Mouse (Mus musculus): ENCODE measurements around the gene Fbxl21.

The Fbxl21 gene

DNA sequence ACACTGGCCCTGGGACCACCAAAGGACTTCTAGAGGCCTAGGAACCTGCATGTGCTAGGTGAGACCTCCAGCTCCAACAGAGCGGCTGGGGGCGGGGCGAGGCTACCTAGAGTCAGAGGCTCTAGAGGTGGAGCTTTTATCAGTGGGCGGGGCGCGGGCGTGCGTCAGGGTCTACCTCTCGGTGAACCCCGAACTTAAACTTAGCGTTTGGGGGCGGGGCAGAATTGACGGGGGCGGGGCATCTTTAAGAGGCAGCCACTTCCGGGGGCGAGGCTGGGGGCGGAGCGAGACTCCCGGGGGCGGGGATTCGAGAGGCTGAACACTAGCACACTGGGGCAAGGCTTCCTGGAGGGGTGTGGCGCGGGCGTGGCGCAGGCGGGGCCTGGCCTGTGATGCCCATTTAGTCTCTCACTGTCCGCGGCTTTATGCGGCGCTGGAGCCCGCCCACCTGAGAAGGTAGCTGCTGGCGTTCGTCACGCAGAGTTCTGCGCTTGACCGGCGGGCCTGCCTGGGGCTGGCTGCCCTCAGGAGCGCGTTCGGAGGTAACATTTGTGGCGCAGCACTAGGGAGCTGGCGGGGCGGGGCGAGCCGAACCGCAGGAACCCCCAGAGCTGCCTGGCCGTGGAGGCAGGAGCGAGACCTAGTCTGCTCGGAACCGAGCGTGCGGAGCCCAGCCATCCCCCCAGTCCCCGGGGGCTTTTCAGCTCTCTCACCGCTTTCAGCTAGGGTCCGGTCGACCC is at the start of gene Fbxl21:
Gene Fbxl21, plus strand, starts transcription at position 392 of the 740 bp plus-strand sequence.
- peak; percentile 97 for DNase-seq

GRCm38 (mm10) chr13:56472661-56473060 is 49.6 kb upstream of the Fbxl21 start:
- DNase-seq, result no peak

DNA sequence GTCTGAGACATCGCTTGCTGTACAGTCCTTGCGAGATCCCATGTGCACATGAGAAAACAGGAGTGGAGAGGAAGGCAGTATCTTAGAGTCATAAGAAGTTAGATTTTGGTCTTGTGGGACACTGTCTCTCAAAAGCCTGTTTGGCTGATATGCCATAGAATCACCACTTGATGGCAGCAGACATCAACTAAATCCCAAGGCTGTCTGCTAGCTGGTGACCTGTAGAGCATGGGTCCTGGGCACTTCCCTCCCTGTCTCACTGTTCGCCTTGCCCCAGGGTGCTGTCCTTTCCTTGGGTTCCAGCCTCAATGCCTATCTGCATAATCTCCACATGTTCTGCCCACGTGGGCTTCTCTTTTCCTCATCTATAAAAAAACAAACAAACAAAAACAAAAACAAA is 46.9 kb upstream of the Fbxl21 start:
- peak; percentile 51 for DNase-seq

DNA sequence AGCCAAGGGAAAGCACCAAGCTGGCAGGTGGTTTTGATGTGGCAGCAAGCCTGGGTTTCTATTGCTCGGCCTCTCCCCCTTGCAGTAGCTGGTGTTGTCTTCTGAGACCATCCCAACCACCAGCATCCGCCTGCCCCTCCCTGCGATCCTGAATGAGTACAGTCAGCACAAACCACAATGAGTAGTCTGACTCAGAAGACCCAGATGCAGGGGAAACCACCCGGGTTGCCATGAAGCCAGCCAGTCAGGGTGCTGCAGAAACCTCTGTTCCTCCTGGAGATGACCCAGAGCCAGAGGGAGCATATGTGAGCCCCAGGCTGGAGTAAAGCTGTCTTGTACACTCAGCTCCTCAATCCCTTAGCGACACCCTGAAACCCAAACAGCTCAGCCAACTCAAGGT is 45.5 kb upstream of the Fbxl21 start:
- no peak for DNase-seq

DNA sequence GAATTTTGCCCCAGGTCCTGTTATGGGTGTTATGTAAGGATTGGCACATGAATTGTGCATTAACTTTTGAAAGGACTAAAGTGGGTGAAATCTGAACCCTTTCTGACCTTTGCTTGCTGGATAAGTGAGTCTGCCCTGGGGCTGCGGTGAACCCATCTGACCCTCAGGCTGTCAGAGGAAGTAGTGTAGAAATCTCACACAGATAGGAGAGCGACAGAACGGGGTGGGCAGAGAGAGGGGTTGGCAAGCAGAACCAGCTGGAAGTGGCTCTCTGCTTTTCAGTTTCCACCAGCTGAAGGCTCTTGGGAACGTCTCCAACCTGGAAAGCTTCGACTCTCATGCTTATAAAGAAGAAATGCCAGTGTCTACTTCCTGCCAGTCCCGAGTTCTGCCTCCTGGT is 45.0 kb upstream of the Fbxl21 start:
- peak; percentile 76 for DNase-seq

- DNase-seq, result peak; percentile 33
These were observed 44.2 kb upstream of the Fbxl21 start for GRCm38 (mm10) chr13:56478027-56478426.

DNA sequence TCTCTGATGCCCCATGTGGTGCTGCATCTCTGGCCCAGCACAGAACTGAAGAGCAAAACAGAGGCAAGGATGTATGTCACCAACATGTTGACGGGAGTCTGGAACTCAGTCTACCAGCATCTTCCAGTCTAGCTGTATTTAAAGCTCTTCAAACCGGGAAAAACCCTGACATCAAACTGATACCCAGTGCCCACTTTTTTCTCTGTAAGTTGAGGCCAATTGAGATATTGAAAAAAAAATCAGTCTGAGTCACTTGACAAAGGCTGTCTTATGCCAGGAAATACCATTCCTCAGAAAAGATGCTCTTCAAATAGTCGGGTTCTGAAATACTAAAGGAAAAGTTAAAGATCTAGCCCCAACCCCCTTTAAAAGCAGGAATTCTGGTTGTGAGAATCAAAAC is 40.1 kb upstream of the Fbxl21 start, which contains the start of gene Il9:
Gene Il9, minus strand, starts transcription at position 101 of the 400 bp plus-strand sequence.
- DNase-seq, result no peak

DNA sequence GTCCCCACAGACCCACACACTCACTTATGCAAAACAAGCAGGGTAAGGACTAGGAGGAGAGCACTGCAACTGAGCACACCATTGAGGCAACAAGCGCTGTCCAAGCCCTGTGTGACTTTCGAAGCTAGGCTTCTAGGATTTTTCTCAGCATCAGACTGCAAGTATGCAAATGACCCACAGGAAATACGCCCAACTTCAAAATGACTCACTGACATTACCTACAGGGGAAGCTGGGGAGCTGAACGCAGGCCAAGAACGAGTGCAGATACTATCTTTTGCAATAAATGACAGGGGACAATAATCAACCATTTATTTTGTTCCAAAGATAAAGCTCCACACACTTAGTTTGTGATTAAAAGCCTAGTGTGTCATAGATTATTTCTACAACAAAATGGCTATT is 34.3 kb upstream of the Fbxl21 start:
- no peak for DNase-seq

DNA sequence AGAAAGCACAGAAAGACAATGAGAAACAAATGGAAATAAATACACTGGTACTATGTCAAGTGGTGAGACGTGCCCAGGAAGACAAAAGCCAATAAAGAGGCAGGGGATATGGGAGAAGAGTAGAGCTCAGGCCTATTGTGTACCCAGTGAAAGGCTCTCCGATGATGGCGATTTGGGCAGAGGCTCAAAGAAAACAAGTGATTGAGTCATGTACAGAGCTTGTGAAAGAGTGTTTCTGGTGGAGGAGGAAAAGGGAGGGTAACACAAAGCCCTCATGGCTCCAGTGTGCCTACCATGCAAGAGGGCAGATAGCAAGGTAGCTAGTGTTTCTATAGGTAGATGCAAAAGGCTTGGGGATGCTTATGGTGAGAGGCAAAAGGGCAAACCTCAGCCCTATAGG is 27.8 kb upstream of the Fbxl21 start:
- no peak for DNase-seq

DNA sequence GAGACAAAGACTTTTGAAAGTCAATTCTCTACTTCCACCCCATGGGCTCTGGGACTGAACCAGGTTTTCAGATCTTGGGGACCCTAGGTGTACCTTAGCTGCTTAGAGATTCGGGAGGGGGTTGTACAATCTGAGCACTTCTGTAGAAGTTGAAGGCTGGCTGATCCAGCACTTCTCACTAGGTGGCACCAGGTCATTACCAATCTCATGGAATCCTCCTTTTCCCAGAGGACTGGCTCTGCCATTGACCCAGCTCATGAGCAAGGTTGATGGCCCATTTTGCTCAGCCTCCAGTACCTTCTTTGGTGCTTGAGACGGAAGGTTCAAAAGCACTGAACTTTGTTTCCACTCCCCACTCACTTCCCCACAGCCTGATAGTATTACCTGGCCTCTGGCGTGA is 22.1 kb upstream of the Fbxl21 start:
- DNase-seq, result peak; percentile 15

DNA sequence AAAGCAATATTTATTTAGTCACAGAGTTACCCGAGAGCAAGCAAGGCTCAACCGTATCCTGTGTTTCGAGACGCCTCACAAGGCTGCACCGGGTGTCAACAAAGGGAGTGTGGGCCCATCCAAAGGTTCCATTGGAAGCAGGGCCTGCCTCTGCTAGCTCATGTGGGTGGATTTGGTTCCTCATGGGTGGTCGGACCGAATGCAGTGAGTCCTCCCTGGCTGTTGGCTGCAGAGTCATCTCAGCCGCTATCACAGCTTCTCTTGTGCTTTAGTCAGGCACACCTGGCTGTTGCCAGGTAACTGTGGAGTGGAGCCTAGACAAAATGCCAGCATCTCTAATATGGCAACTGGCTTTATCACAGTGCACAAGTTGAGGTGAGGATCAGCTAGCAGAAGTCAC is 21.6 kb upstream of the Fbxl21 start:
- no peak for DNase-seq

DNA sequence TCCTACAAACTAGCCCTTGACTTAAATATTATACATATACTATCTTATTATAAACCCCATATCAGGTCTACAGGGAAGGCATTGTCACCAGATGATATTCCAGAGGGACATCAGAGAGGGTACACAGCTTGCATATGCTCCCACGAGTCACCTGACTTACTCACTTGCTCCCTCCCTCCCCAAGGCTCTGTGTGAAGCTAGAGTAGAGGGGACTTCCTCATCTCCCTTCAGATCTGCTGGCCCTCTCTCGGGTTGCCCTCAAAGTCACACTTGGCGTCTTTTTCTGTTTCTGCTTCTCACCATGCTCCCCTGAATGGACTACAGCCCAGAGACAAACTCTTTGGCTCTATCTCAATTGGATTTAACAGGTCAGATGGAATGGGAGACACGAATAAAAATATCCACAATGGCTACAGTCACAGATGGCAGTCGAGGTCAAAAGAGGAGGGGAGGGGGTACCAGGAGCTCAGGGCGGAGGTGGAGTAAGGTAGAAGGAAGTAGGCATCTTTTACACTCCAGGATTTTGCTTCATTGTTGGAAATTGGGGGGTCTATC is 20.3 kb upstream of the Fbxl21 start:
- no peak for DNase-seq

DNA sequence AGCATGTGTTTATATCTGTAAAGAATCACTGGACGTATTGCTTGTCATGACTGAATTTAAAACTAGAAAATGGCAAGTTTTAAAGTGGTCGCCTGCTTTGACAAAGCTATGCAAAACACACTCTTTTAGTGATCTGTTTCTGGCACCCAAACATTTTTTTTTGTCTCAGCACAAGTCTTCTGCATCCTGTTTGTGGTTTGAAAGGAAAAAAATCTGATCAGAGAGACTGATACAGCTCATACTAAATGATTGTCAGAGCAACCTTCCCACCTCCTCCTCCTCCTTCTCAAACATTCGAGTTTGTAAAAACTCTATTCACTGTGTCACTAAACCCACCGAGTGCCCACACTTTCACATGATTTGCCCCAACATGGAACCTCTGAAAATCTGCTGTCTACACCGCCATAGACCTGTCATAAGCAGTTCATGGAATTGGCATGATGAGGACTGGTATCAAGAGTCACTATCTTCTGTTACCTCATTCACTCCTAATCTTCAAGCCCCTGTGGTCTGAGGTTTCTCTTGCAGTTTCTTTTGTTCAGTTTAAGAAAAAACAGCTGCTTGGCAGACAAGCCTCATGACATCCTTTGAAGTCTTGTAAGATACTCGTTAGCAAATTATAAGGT is 15.3 kb upstream of the Fbxl21 start:
- no peak for DNase-seq

- DNase-seq, result peak; percentile 71
These were observed 12.5 kb upstream of the Fbxl21 start for GRCm38 (mm10) chr13:56509796-56510195.

DNA sequence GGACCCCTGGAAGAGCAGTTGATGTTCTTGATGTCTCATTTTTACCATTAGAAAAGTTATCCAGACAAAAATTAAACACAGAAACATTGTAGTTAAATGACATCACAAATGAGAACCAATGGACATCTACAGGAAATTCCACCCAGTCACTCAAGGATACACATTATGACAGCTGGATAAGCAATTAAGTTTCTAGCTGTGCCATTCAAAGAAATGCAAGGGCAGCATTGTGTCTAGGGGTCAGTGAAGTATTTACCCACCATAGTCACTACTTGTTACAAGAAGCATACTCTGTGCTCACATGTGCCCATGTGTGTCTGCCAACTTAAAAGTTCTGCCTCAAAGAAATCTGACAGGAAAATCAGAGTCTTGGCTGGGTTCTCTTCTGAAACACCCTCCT is 8.7 kb upstream of the Fbxl21 start:
- no peak for DNase-seq

DNA sequence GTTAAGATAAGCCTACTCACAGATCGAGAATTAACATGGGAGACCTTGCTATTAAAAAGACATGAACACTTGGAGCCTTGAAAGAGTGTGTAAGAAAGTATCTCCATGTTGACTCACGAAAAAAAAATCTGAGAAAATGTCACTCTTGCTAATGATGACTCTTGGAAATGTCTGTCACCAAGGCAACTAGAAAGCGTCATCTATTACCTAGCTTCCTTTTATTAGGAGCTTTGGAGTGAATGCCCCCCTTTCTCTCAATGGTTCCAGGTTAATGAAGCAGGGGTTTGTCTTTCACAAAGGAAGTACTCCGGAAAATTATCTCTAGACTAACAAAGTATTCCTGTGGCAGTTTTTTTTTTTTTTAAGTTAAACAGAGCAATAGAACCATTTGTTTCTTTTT is 6.0 kb upstream of the Fbxl21 start:
- no peak for DNase-seq

GRCm38 (mm10) chr13:56516816-56517215 is 5.5 kb upstream of the Fbxl21 start:
- no peak for DNase-seq

DNA sequence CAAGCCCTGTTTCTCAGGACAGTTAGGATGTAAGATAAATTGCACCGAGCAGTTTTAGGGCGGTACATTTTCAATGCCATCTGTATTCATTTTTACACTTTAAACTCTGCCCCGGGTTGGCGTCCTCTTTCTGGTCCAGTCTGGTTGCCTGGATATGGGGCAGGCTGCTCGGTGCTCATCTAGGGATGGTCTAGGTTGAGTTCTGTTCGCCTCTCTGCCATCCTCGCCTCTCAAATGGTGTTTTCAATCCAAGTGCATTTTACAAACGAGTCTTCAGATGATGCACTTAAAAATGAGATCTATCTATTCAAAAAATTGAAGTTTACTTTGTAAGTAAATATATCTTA is 522 bp downstream of the Fbxl21 start:
- DNase-seq, result no peak

DNA sequence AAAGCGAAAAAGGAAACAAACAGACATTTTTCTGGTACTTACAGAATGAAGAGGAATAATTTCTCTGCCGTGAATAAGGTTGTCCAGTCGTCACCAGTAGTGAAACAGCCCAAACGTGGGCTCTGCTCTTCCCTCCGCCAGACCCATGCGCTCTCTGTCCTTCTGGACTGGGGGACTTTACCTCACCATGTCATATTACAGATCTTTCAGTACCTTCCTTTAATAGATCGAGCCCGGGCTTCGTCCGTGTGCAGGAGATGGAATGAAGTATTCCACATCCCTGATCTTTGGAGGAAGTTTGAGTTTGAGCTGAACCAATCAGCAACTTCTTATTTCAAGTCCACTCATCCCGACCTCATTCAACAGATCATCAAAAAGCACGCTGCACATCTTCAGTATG is 4.6 kb downstream of the Fbxl21 start:
- no peak for DNase-seq

GRCm38 (mm10) chr13:56527846-56528245 is 5.6 kb downstream of the Fbxl21 start:
- DNase-seq, result no peak

GRCm38 (mm10) chr13:56528281-56528680 is 6.0 kb downstream of the Fbxl21 start:
- DNase-seq, result no peak

- no peak for DNase-seq
These were observed 6.8 kb downstream of the Fbxl21 start for GRCm38 (mm10) chr13:56529031-56529430.

- DNase-seq, result no peak
These were observed 7.4 kb downstream of the Fbxl21 start for GRCm38 (mm10) chr13:56529685-56530084.

DNA sequence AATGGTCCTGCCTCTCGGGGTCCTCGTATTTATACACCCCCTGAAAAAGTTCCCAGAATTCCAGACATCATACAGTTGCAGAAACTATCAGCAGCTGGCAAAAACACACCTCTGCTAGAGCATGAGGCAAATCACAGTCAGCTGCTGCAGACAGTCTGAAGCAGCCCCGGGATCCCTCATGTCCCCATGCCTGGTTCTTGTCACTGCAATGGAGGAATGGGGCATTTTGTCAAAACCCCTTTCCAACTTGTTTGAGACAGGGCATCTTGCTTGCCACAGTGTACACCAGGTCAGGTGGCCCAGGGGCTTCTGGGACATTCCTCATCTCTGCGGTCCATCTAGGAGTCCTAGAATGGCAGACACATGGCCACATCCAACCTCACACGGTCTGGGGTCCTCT is 12.7 kb downstream of the Fbxl21 start:
- no peak for DNase-seq

DNA sequence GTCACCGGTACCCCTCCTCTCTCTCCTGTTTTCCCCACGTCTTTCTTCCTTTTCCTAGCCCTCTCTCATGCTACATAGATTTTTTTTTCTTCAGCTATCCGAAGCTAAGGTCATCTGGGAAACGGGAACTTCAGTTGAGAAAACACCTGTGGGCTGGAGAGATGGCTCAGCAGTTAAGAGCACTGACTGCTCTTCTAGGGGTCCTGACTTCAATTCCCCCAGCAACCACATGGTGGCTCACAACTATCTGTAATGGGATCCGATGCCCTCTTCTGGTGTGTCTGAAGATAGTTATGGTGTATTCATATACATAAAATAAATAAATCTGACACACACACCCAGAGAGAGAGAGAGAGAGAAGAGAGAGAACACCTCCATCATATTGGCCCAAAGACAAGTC is 13.3 kb downstream of the Fbxl21 start:
- DNase-seq, result no peak

Data from kidney, adult 11 months (tissue).